8 mouse cellular contexts compared by ENCODE assay signal in genomic region chr19:27429745-27430251, GRCm38 (mm10). TPM values are rescaled to one million over a fixed set of nuclear protein-coding genes. Genes with fewer than 3 reads are reported as not detected.
A peak's percentile ranks its signal among the peaks of the same experiment; 100 is the strongest.
DNase-seq lines count a peak whose midpoint lies in the region; ATAC-seq lines count a peak whose summit lies in the region.

Gene Pum3, minus strand, starts transcription at chr19:27429825.

- 1% methylated on average over 38 of the region's 40 CpGs for WGBS in hindbrain, embryonic 12.5 days

- peak within 1 kb of the TSS; percentile 81 for H3K27ac ChIP-seq in hindbrain, embryonic 12.5 days

- peak; percentile 98 for ATAC-seq in hindbrain, embryonic 12.5 days (ENCODE audit: low FRiP score)

- peaks cover 2% of the 10 kb centered on the region; the same call in 1 of the 2 replicates for H3K36me3 ChIP-seq in hindbrain, embryonic 12.5 days

- DNase-seq in NIH3T3 (ENCODE audit: low read depth) = peak; percentile 99
- peak; percentile 99 for DNase-seq in cerebellum, postnatal 10 days
- peak; percentile 98 to 99 for DNase-seq in frontal cortex, postnatal 10 days (ENCODE audit: low spot score in 2 of 2)
- DNase-seq in layer of hippocampus, postnatal 14 days (ENCODE audit: low spot score in 2 of 2) = peak; percentile 97 to 99
- peak; percentile 94 for DNase-seq in lung, postnatal 14 days
- peak; percentile 94 for DNase-seq in retina, adult 2 months (ENCODE audit: low read depth, low spot score)
- peak; percentile 87 to 92 for DNase-seq in thymus, postnatal 36 days

- peaks cover 17% of the 10 kb centered on the region for H3K4me1 ChIP-seq in hindbrain, embryonic 12.5 days

- H3K4me2 ChIP-seq in hindbrain, embryonic 12.5 days (replicated peaks) = peak within 1 kb of the TSS; percentile 88

- H3K27me3 ChIP-seq in hindbrain, embryonic 12.5 days = peaks cover 1% of the 10 kb centered on the region; the same call in 1 of the 2 replicates

- H3K9me3 ChIP-seq in hindbrain, embryonic 12.5 days (replicated peaks) = no peaks in the 10 kb centered on the region

- peak within 1 kb of the TSS; percentile 84 for H3K4me3 ChIP-seq in hindbrain, embryonic 12.5 days

- H3K9ac ChIP-seq in hindbrain, embryonic 12.5 days = peak within 1 kb of the TSS; percentile 74

RNA-seq across cellular contexts. Expression of gene Pum3, which starts in this region (rescaled TPM):
- 79.8 and 85.6 TPM in 2 replicates for polyA plus RNA-seq in hindbrain, embryonic 12.5 days (2016; fragmentation: Nextera tagmentation; extraction: Ambion mirVana)
- 10 to 100 TPM; 64.0 to 68.9 TPM for total RNA-seq in layer of hippocampus, postnatal 14 days (2021)

Comparison
In these comparisons a context has a peak if more than half of its experiments do, and no peak if none do; other contexts are left out.
1. Peak in every context shown above with its lines: DNase-seq, ATAC-seq, H3K4me3 ChIP-seq and H3K27ac ChIP-seq.